8 mouse cellular contexts compared by ENCODE assay signal in genomic region chr1:165193880-165194661, GRCm38 (mm10). TPM values are rescaled to one million over a fixed set of nuclear protein-coding genes. Genes with fewer than 3 reads are reported as not detected.
DNase-seq lines count a peak whose midpoint lies in the region; ATAC-seq and TF ChIP-seq lines count a peak whose summit lies in the region.

Gene Sft2d2, minus strand, starts transcription at chr1:165194438.

- peak within 1 kb of the TSS; percentile 23; the same call in 1 of the 2 replicates for H3K27ac ChIP-seq in embryonic fibroblast, embryonic 13.5 days (ENCODE audit: insufficient read depth, low read length)
- H3K27ac ChIP-seq in limb, embryonic 14.5 days (replicated peaks; ENCODE audit: low read depth, low read length), result peak within 1 kb of the TSS; percentile 43
- H3K27ac ChIP-seq in midbrain, embryonic 16.5 days (ENCODE audit: low read length), result 0 out of 2 replicates have a peak within 1 kb of the TSS, but pooled peaks have one; percentile 11
- peak within 1 kb of the TSS; percentile 72 for H3K27ac ChIP-seq in spleen, adult 2 months (ENCODE audit: insufficient read depth, low read length)

- H3K36me3 ChIP-seq in C2C12 (ENCODE audit: control insufficient read depth, insufficient read depth), result no peaks in the 10 kb centered on the region
- H3K36me3 ChIP-seq in limb, embryonic 14.5 days (ENCODE audit: control insufficient read depth, insufficient read depth, low read length), result no peaks in the 10 kb centered on the region
- no peaks in the 10 kb centered on the region for H3K36me3 ChIP-seq in midbrain, embryonic 16.5 days (ENCODE audit: control insufficient read depth, insufficient read depth, low read length)
- H3K36me3 ChIP-seq in spleen, adult 2 months (ENCODE audit: control insufficient read depth, insufficient read depth, low read length), result no peaks in the 10 kb centered on the region

- H3ac ChIP-seq in C2C12 (ENCODE audit: control insufficient read depth, insufficient read length, low read depth), result peak within 1 kb of the TSS; percentile 74

- peak within 1 kb of the TSS; percentile 68 for H3K9ac ChIP-seq in limb, embryonic 14.5 days (ENCODE audit: low read depth, low read length, severe bottlenecking)
- H3K9ac ChIP-seq in midbrain, embryonic 16.5 days (ENCODE audit: low read depth, low read length), result peak within 1 kb of the TSS; percentile 71

- peak; percentile 87 for ATAC-seq in limb, embryonic 14.5 days (ENCODE audit: low FRiP score, low read depth)
- ATAC-seq in midbrain, embryonic 16.5 days, result peak; percentile 91

- TF ChIP-seq CTCF in C2C12 (IDR thresholded peaks at IDR 0.05; ENCODE audit: control insufficient read depth, insufficient read depth, insufficient read length), result no peak
- TF ChIP-seq CTCF in embryonic fibroblast, embryonic 13.5 days (IDR thresholded peaks at IDR 0.05; ENCODE audit: borderline replicate concordance, insufficient read depth, low read length), result no peak
- TF ChIP-seq CTCF in spleen, adult 2 months (IDR thresholded peaks at IDR 0.05; ENCODE audit: extremely low read depth, insufficient read depth, insufficient read length, insufficient replicate concordance), result no peak

- no peaks in the 10 kb centered on the region for H3K9me3 ChIP-seq in limb, embryonic 14.5 days (ENCODE audit: control insufficient read depth, low read length)
- no peaks in the 10 kb centered on the region for H3K9me3 ChIP-seq in midbrain, embryonic 16.5 days (replicated peaks; ENCODE audit: control insufficient read depth, low read length, poor library complexity, severe bottlenecking)

- peak within 1 kb of the TSS; percentile 80 for H3K4me2 ChIP-seq in limb, embryonic 14.5 days (replicated peaks; ENCODE audit: low read depth, low read length, severe bottlenecking)
- peak within 1 kb of the TSS; percentile 98 for H3K4me2 ChIP-seq in midbrain, embryonic 16.5 days (ENCODE audit: low read length)

- peaks cover 13% of the 10 kb centered on the region for H3K4me1 ChIP-seq in embryonic fibroblast, embryonic 13.5 days (ENCODE audit: control insufficient read depth, insufficient read depth, low read length)
- peaks cover 15% of the 10 kb centered on the region for H3K4me1 ChIP-seq in limb, embryonic 14.5 days (ENCODE audit: control insufficient read depth, insufficient read depth, low read length)
- peaks cover 8% of the 10 kb centered on the region for H3K4me1 ChIP-seq in midbrain, embryonic 16.5 days (ENCODE audit: control insufficient read depth, insufficient read depth, low read length)
- peaks cover 8% of the 10 kb centered on the region; the same call in 1 of the 2 replicates for H3K4me1 ChIP-seq in spleen, adult 2 months (ENCODE audit: control insufficient read depth, insufficient read depth, insufficient read length)

- WGBS in limb, embryonic 14.5 days, result under 1% methylated on average over 55 of the region's 69 CpGs
- under 1% methylated on average over 67 of the region's 69 CpGs for WGBS in midbrain, embryonic 16.5 days
- under 1% methylated on average over 66 of the region's 69 CpGs for WGBS in spleen, adult 2 months

- DNase-seq in brain, adult 2 months (ENCODE audit: low read depth, low spot score), result peak; percentile 82
- peak; percentile 83 for DNase-seq in heart, adult 8-10 months (ENCODE audit: low spot score)
- DNase-seq in kidney, adult 9 months, result peak; percentile 97
- peak; percentile 87 for DNase-seq in limb, embryonic 14.5 days (ENCODE audit: low spot score)
- peak; percentile 88 to 98 for DNase-seq in spleen, adult 2 months (ENCODE audit: low read depth in 1 of 2, low spot score in 2 of 2)

- H3K4me3 ChIP-seq in C2C12 (ENCODE audit: insufficient read depth, poor library complexity, severe bottlenecking), result peak within 1 kb of the TSS; percentile 51
- H3K4me3 ChIP-seq in embryonic fibroblast, embryonic 13.5 days (ENCODE audit: insufficient read depth, low read length), result peak within 1 kb of the TSS; percentile 75
- H3K4me3 ChIP-seq in limb, embryonic 14.5 days (replicated peaks; ENCODE audit: low read length), result peak within 1 kb of the TSS; percentile 72
- H3K4me3 ChIP-seq in midbrain, embryonic 16.5 days (ENCODE audit: low read depth, low read length), result peak within 1 kb of the TSS; percentile 84
- peak within 1 kb of the TSS; percentile 81 for H3K4me3 ChIP-seq in spleen, adult 2 months (ENCODE audit: extremely low read depth, insufficient read depth, insufficient read length)

- peaks cover 13% of the 10 kb centered on the region for H3K79me2 ChIP-seq in C2C12 (ENCODE audit: control insufficient read depth, insufficient read depth)

- no peak; the same call in 1 of the 2 replicates for TF ChIP-seq POLR2A in embryonic fibroblast, embryonic 13.5 days (IDR thresholded peaks at IDR 0.05; ENCODE audit: low read depth, low read length)
- no peak for TF ChIP-seq POLR2A in limb, embryonic 14.5 days (IDR thresholded peaks at IDR 0.05; ENCODE audit: borderline replicate concordance, extremely low read depth, insufficient read depth, insufficient read length)
- TF ChIP-seq POLR2A in spleen, adult 2 months (IDR thresholded peaks at IDR 0.05; ENCODE audit: low read depth, low read length), result peak; percentile 30

- no peaks in the 10 kb centered on the region for H3K27me3 ChIP-seq in C2C12 (ENCODE audit: control insufficient read depth, insufficient read depth, insufficient read length)
- H3K27me3 ChIP-seq in limb, embryonic 14.5 days (ENCODE audit: control insufficient read depth, insufficient read depth, low read length), result no peaks in the 10 kb centered on the region
- H3K27me3 ChIP-seq in midbrain, embryonic 16.5 days (ENCODE audit: control insufficient read depth, insufficient read depth, low read depth, low read length), result peaks cover 2% of the 10 kb centered on the region; the same call in 1 of the 2 replicates
- no peaks in the 10 kb centered on the region for H3K27me3 ChIP-seq in spleen, adult 2 months (ENCODE audit: control insufficient read depth, insufficient read depth, low read length)

- H3K79me3 ChIP-seq in C2C12 (ENCODE audit: low read depth), result peaks cover 7% of the 10 kb centered on the region

TF ChIP-seq in C2C12, 6 proteins besides CTCF, POLR2A, EP300 and RAD21:
- peak; percentile 84 for TF ChIP-seq MAX (IDR thresholded peaks at IDR 0.05)
- no peak for TF ChIP-seq USF1 (IDR thresholded peaks at IDR 0.05; ENCODE audit: low read depth)

RNA-seq across cellular contexts. Expression of gene Sft2d2, which starts in this region (rescaled TPM):
- 6.9 TPM for polyA plus RNA-seq in C2C12 (2012; fragmentation: generic; extraction: Trizol)
- 16.4 and 18.5 TPM in 2 replicates for polyA plus RNA-seq in embryonic fibroblast, embryonic 13.5 days (2011; ENCODE audit: insufficient read length, low read depth, missing spikeins)
- 10 to 100 TPM; 14.2 to 18.1 (median 15.5) TPM for total RNA-seq in heart, adult 8-10 months (2022)
- 21.1 and 23.7 TPM in 2 replicates for polyA plus RNA-seq in limb, embryonic 14.5 days (2012; rRNA removed)
- polyA plus RNA-seq in limb, embryonic 14.5 days (2014; fragmentation: Nextera tagmentation; extraction: Ambion mirVana), result 26.9 and 27.6 TPM in 2 replicates
- 5.3 and 5.9 TPM in 2 replicates for polyA plus RNA-seq in midbrain, embryonic 16.5 days (2015; fragmentation: Nextera tagmentation; extraction: Ambion mirVana)
- polyA plus RNA-seq in spleen, adult 2 months (2012; rRNA removed), result 34.5 and 38.1 TPM in 2 replicates

Comparison
In these comparisons a context has a peak if more than half of its experiments do, and no peak if none do; other contexts are left out.
1. Peak in every context shown above with its lines: DNase-seq, ATAC-seq, H3K4me3 ChIP-seq and H3K27ac ChIP-seq.
2. H3K27ac ChIP-seq: peak in every context shown above with its lines; median percentile 72 in spleen, adult 2 months; 43 in limb, embryonic 14.5 days; 23 in embryonic fibroblast, embryonic 13.5 days; 11 in midbrain, embryonic 16.5 days.